Mouse (Mus musculus): ENCODE measurements around the gene Gcm1.
"Not testable (repeated sequence)": the region's sequence is repeated elsewhere in the genome, so short reads cannot be mapped to it uniquely, and the experiment has no call there.

Gcm1 gene

GRCm38 (mm10) chr9:78045171-78045570 is 6.6 kb upstream of the Gcm1 start:
- in situ Hi-C loops (cut with MseI, MboI): no loop called here

DNA sequence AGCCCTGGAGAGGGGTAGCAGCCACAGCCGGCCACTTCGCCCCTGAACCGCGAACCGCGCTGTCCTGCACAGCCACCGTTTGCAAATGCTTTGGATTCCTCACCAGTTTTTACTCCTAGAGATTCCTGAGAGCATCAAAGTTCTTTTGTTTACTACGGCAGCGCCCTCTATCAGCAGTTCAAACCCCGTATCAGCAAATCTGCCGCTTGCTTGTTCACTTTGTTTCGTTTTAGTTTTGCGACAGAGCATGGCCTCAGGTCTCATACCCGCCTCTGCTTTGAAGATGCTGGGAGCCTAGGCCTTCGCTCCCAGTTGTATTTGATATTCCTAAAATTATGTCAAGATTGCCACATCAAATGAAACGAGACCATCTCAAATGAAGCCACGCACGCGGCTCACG is 5.0 kb upstream of the Gcm1 start:
- in situ Hi-C loops (cut with MseI, MboI): no loop called here

- in situ Hi-C loops (cut with MseI, MboI): no loop called here
Measured at GRCm38 (mm10) chr9:78050452-78050970, 1.2 kb upstream of the Gcm1 start.

GRCm38 (mm10) chr9:78053821-78054220 is 2.1 kb downstream of the Gcm1 start:
- in situ Hi-C loops (cut with MseI, MboI): no loop called here

DNA sequence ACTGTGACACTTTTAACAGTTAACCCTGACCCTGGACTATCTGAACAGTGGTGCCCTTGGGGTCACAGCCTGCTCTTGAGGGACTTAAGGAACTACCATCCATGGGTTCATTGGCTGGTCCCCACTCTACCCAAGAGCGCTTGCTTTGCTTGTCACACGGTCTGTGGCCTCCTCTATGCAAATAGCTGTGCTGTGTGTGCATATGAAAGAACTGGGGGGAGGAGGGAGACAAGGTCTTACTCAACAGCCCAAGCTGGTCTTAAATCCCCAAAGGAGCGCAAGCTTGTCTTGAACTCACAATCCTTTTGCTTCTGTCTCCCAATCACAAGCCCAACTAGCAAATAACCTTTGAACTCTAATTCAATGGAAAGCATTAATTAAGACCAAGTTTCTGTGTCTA is 2.6 kb downstream of the Gcm1 start:
- in situ Hi-C loops (cut with MseI, MboI): no loop called here

- in situ Hi-C loops (cut with MseI, MboI): no loop called here
Measured at GRCm38 (mm10) chr9:78059525-78060120, 7.9 kb downstream of the Gcm1 start.

DNA sequence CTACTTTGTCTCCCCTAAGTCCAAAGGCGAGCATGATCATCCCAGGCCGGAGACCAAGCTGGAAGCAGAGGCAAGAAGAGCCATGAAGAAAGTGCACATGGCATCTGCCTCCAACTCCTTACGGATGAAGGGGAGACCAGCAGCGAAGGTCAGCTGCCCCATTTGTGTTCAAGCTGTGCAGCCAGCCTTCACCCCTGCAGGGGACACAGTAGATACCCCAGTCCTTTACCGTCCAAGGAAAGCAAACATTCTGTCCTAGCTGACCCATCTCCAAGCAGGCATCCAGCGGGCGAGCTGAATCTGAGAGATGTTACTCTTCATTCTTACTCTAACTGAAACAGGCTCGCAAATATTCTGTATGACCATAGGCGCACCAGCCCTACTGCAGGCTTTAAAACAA is 10.7 kb downstream of the Gcm1 start:
- in situ Hi-C loops (cut with MseI, MboI): no loop called here

- in situ Hi-C loops (cut with MseI, MboI): no loop called here
Measured at GRCm38 (mm10) chr9:78064121-78064520, 12.4 kb downstream of the Gcm1 start.

DNA sequence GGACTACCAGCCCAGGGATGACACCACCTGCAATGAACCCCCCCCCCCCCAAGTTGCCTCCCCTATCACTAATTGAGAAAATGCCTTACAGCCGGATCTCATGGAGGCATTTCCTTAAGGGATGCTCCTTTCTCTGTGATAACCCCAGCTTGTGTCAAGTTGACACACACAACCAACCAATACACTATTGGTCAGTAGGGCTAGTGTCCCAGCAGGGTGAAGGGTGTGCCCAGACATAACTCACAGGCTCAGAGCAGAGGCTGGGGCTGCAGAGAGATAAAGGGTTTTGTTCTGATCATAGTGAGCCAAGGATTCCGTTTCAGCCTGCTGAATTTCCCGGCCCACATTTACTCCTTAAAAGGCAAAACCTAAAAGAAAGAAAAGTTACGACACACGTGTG is 18.8 kb downstream of the Gcm1 start:
- in situ Hi-C loops (cut with MseI, MboI): no loop called here

GRCm38 (mm10) chr9:78071626-78072025 is 19.9 kb downstream of the Gcm1 start:
- in situ Hi-C loops (cut with MseI, MboI): no loop called here

- in situ Hi-C loops (cut with MseI, MboI): not testable (repeated sequence)
Measured at GRCm38 (mm10) chr9:78073291-78073690, 21.6 kb downstream of the Gcm1 start.

- in situ Hi-C loops (cut with MseI, MboI): no loop called here
Measured at GRCm38 (mm10) chr9:78073713-78074340, 22.1 kb downstream of the Gcm1 start.

- in situ Hi-C loops (cut with MseI, MboI): no loop called here
Measured at GRCm38 (mm10) chr9:78075256-78075655, 23.5 kb downstream of the Gcm1 start.

DNA sequence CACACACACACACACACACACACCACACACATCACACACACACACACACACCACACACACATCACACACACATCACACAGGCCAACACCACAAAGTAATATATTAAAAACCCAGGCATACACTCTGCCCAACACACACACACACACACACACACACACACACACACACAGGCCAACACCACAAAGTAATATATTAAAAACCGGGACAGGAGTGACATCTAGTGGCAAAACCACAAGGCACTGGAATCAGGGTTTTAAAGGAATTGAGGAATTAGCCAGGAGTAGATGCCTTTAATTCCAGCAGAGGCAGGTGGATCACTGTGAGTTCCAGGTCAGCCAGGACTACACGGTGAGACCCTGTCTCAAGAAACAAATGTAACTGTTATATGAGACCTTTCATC is 26.5 kb downstream of the Gcm1 start:
- in situ Hi-C loops (cut with MseI, MboI): no loop called here

DNA sequence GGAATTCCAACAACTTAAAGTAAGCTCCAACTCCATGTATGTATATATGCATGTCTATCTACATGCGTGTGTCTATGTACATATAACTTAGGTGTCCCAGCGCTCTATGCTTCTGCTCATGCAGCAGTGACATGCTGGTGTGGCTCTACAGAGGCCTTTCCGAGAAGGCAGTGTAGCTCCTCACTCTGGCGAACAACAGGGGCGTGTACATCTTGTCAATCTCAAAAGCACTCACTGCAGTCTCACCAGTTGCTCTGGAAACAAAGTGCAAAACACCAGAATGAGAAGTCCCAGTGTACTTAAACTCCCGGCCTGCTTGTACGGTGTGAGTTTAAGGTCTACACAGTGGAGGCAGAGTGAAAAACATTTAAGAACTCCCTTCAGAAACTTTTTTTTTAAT is 30.1 kb downstream of the Gcm1 start:
- in situ Hi-C loops (cut with MseI, MboI): no loop called here

- in situ Hi-C loops (cut with MseI, MboI): no loop called here
Measured at GRCm38 (mm10) chr9:78084341-78084740, 32.6 kb downstream of the Gcm1 start.

DNA sequence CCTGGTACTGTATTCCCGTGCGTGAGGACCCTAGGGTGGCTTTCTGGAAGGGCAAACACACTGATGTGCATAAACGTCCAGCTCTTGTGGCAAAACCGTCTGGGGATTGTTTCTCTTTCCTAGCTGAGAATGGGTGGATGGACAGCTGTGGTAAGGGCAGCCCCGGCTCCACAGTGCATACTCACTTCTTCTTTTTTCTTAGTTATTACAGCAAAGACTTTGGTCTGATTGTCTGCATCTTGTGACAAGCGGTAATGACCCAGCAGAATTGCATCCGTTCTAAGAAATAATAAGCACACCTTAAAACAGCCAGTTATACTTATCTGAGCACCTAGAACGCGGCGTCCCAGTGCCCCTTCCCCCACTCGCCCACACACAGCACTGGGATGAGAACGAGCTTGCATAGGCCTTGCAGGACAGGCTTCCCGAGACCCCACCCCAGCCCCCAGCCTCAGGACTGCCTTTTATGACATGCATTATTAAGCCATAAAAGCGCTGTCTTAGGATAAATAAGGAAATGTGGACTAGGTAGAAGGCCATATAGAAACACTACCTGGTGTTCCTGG is 34.1 kb downstream of the Gcm1 start:
- in situ Hi-C loops (cut with MseI, MboI): no loop called here

GRCm38 (mm10) chr9:78087751-78088150 is 36.0 kb downstream of the Gcm1 start:
- in situ Hi-C loops (cut with MseI, MboI): no loop called here

- in situ Hi-C loops (cut with MseI, MboI): no loop called here
Measured at GRCm38 (mm10) chr9:78088521-78088920, 36.8 kb downstream of the Gcm1 start.

GRCm38 (mm10) chr9:78088971-78089370 is 37.2 kb downstream of the Gcm1 start:
- in situ Hi-C loops (cut with MseI, MboI): no loop called here

DNA sequence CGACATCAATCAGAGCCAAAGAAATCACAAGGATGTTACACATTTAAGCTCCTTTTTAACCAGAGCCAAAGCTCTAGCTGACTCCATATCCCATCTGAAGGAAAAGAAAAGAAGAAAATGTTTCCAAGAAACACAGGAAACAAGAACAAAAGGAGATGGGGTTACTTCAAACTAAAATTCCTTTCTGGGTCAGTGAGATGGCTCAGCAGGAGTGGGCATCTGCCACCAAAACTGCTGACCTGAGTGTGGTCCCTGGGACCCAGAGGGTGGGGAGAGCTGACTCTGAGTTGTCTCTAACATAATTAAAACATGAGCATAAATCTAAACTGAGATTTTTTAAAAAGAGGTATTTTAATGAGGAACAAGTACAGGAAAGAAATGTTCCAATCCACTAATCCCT is 38.2 kb downstream of the Gcm1 start:
- in situ Hi-C loops (cut with MseI, MboI): no loop called here

GRCm38 (mm10) chr9:78090596-78090995 is 38.9 kb downstream of the Gcm1 start:
- in situ Hi-C loops (cut with MseI, MboI): no loop called here

DNA sequence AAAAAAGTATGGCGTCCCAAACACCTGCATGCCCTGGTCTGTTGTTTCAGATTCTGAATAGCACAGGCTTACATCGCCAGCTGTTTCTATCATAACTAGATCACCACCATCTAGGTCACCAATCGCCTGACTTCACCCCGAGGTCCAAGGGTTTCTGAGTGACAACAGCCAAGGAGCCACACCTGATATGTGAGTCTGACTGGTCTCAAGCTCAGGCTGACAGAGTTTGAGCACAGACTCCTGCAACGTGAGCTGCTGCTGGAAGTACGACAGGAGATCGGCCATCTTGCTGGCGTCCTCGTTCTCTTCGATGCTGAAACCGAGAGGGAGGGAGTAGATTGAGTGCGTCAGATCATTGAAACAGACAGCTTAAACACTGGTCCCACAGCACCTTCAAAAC is 44.0 kb downstream of the Gcm1 start:
- in situ Hi-C loops (cut with MseI, MboI): no loop called here

All from mouse trophoblast stem cell (cell line).